Mouse (Mus musculus): ENCODE measurements around the gene Vcan. TPM values are rescaled to one million over a fixed set of nuclear protein-coding genes. Genes with fewer than 3 reads are reported as not detected.
A peak's percentile ranks its signal among the peaks of the same experiment; 100 is the strongest.

The Vcan gene
- total and polyA plus RNA-seq, 3 experiments, result 7.3 to 9.1 (median 7.8) TPM

- no peaks in the 10 kb centered on the region for H3K79me2 ChIP-seq (replicated peaks; ENCODE audit: control insufficient read depth, insufficient read depth, low read length)
- no peak overlapping the region for H3K27ac ChIP-seq
- H3K4me1 ChIP-seq (ENCODE audit: control insufficient read depth, insufficient read depth, low read length), result peaks cover 5% of the 10 kb centered on the region
- peaks cover 8% of the 10 kb centered on the region for H3K27me3 ChIP-seq (ENCODE audit: control insufficient read depth, insufficient read depth, low read length)
- H3K9ac ChIP-seq (ENCODE audit: low read depth, low read length), result no peak overlapping the region
- 58% methylated on average over 8 of the region's 8 CpGs for WGBS
- 0 out of 2 replicates have a peak, but pooled peaks cover 2% of the 10 kb centered on the region for H3K36me3 ChIP-seq (ENCODE audit: control insufficient read depth, insufficient read depth, low read length)
- intact Hi-C loops (cut with DNase I), result loop anchor here (5.0 to 10.0 kb wide), 2 partner anchors 342 to 774 kb away; partner anchors contain the start of genes Tmem167 and Xrcc4
- DNase-seq, result no peak
- TF ChIP-seq CTCF (IDR thresholded peaks at IDR 0.05), result no peak
- no peak for TF ChIP-seq EP300 (IDR thresholded peaks at IDR 0.05; ENCODE audit: insufficient read depth, low read depth, low read length)
- no peak for TF ChIP-seq POLR2A (IDR thresholded peaks at IDR 0.05; ENCODE audit: insufficient read depth, low read depth, low read length)
- no peak overlapping the region for H3K4me3 ChIP-seq
Observed at GRCm38 (mm10) chr13:89743201-89743600, 892 bp upstream of the Vcan start.

GRCm38 (mm10) chr13:89742686-89743200 lies 434 bp upstream of the Vcan start:
- H3K4me3 ChIP-seq, result peak overlapping the region; percentile 54; the same call in 1 of the 2 replicates
- H3K79me2 ChIP-seq (replicated peaks; ENCODE audit: control insufficient read depth, insufficient read depth, low read length), result no peaks in the 10 kb centered on the region
- peak in 1 of 2 experiments; percentile 23 for DNase-seq
- H3K9ac ChIP-seq (ENCODE audit: low read depth, low read length), result peak overlapping the region; percentile 29; the same call in 1 of the 2 replicates
- TF ChIP-seq POLR2A (IDR thresholded peaks at IDR 0.05; ENCODE audit: insufficient read depth, low read depth, low read length), result no peak
- no peak for TF ChIP-seq EP300 (IDR thresholded peaks at IDR 0.05; ENCODE audit: insufficient read depth, low read depth, low read length)
- TF ChIP-seq CTCF (IDR thresholded peaks at IDR 0.05), result no peak
- no peak overlapping the region for H3K27ac ChIP-seq
- 16% methylated on average over 15 of the region's 15 CpGs for WGBS
- peaks cover 8% of the 10 kb centered on the region for H3K27me3 ChIP-seq (ENCODE audit: control insufficient read depth, insufficient read depth, low read length)
- intact Hi-C loops (cut with DNase I), result loop anchor here (1.0 to 10.0 kb wide), 3 partner anchors 342 to 1144 kb away; partner anchors contain the start of genes Tmem167 and Xrcc4
- H3K4me1 ChIP-seq (ENCODE audit: control insufficient read depth, insufficient read depth, low read length), result peaks cover 5% of the 10 kb centered on the region
- H3K36me3 ChIP-seq (ENCODE audit: control insufficient read depth, insufficient read depth, low read length), result 0 out of 2 replicates have a peak, but pooled peaks cover 2% of the 10 kb centered on the region

GRCm38 (mm10) chr13:89741116-89741551 lies 1.2 kb downstream of the Vcan start:
- Histone ChIP-seq H3K79me2 (replicated peaks; ENCODE audit: control insufficient read depth, insufficient read depth, low read length) (no peaks in the 10 kb centered on the region), H3K27ac (peak overlapping the region; percentile 59), H3K36me3 (ENCODE audit: control insufficient read depth, insufficient read depth, low read length) (0 out of 2 replicates have a peak, but pooled peaks cover 2% of the 10 kb centered on the region), H3K4me1 (ENCODE audit: control insufficient read depth, insufficient read depth, low read length) (peaks cover 5% of the 10 kb centered on the region), H3K4me3 (peak overlapping the region; percentile 54), H3K27me3 (ENCODE audit: control insufficient read depth, insufficient read depth, low read length) (peaks cover 8% of the 10 kb centered on the region), H3K9ac (ENCODE audit: low read depth, low read length) (peak overlapping the region; percentile 7)
- DNase-seq, result peak; percentile 37 to 54
- no peak for TF ChIP-seq EP300 (IDR thresholded peaks at IDR 0.05; ENCODE audit: insufficient read depth, low read depth, low read length)
- TF ChIP-seq POLR2A (IDR thresholded peaks at IDR 0.05; ENCODE audit: insufficient read depth, low read depth, low read length), result no peak
- TF ChIP-seq CTCF (IDR thresholded peaks at IDR 0.05), result no peak
- intact Hi-C loops (cut with DNase I), result loop anchor here (5.0 to 10.0 kb wide), 2 partner anchors 344 to 776 kb away; partner anchors contain the start of genes Tmem167 and Xrcc4
- under 1% methylated on average over 14 of the region's 14 CpGs for WGBS

- TF ChIP-seq EP300 (IDR thresholded peaks at IDR 0.05; ENCODE audit: insufficient read depth, low read depth, low read length) (no peak), CTCF (IDR thresholded peaks at IDR 0.05) (peak; percentile 74)
- WGBS, result under 1% methylated on average over 33 of the region's 33 CpGs
- Histone ChIP-seq H3K4me3 (peak overlapping the region; percentile 54), H3K4me1 (ENCODE audit: control insufficient read depth, insufficient read depth, low read length) (peaks cover 5% of the 10 kb centered on the region), H3K27ac (peak overlapping the region; percentile 66), H3K9ac (ENCODE audit: low read depth, low read length) (peak overlapping the region; percentile 14), H3K36me3 (ENCODE audit: control insufficient read depth, insufficient read depth, low read length) (0 out of 2 replicates have a peak, but pooled peaks cover 2% of the 10 kb centered on the region), H3K27me3 (ENCODE audit: control insufficient read depth, insufficient read depth, low read length) (peaks cover 8% of the 10 kb centered on the region), H3K79me2 (replicated peaks; ENCODE audit: control insufficient read depth, insufficient read depth, low read length) (no peaks in the 10 kb centered on the region)
- intact Hi-C loops (cut with DNase I), result loop anchor here (5.0 to 10.0 kb wide), 2 partner anchors 344 to 777 kb away; partner anchors contain the start of genes Tmem167 and Xrcc4
- peak; percentile 69 to 71 for DNase-seq
Observed at GRCm38 (mm10) chr13:89740243-89741115, 1.8 kb downstream of the Vcan start.

GRCm38 (mm10) chr13:89739696-89740242 lies 2.5 kb downstream of the Vcan start:
- H3K27ac ChIP-seq, result peak overlapping the region; percentile 66
- DNase-seq, result no peak
- 0 out of 2 replicates have a peak, but pooled peaks cover 2% of the 10 kb centered on the region for H3K36me3 ChIP-seq (ENCODE audit: control insufficient read depth, insufficient read depth, low read length)
- H3K79me2 ChIP-seq (replicated peaks; ENCODE audit: control insufficient read depth, insufficient read depth, low read length), result no peaks in the 10 kb centered on the region
- H3K4me3 ChIP-seq, result peak overlapping the region; percentile 54
- intact Hi-C loops (cut with DNase I), result loop anchor here (5.0 to 10.0 kb wide), 2 partner anchors 345 to 778 kb away; partner anchors contain the start of genes Tmem167 and Xrcc4
- H3K27me3 ChIP-seq (ENCODE audit: control insufficient read depth, insufficient read depth, low read length), result peaks cover 8% of the 10 kb centered on the region
- TF ChIP-seq POLR2A (IDR thresholded peaks at IDR 0.05; ENCODE audit: insufficient read depth, low read depth, low read length), result no peak
- TF ChIP-seq EP300 (IDR thresholded peaks at IDR 0.05; ENCODE audit: insufficient read depth, low read depth, low read length), result no peak
- no peak for TF ChIP-seq CTCF (IDR thresholded peaks at IDR 0.05)
- peak overlapping the region; percentile 14 for H3K9ac ChIP-seq (ENCODE audit: low read depth, low read length)
- WGBS, result 0% methylated on average over 24 of the region's 24 CpGs
- peaks cover 5% of the 10 kb centered on the region for H3K4me1 ChIP-seq (ENCODE audit: control insufficient read depth, insufficient read depth, low read length)
